Mouse (Mus musculus): ENCODE data around the gene Tmem123.

DNA sequence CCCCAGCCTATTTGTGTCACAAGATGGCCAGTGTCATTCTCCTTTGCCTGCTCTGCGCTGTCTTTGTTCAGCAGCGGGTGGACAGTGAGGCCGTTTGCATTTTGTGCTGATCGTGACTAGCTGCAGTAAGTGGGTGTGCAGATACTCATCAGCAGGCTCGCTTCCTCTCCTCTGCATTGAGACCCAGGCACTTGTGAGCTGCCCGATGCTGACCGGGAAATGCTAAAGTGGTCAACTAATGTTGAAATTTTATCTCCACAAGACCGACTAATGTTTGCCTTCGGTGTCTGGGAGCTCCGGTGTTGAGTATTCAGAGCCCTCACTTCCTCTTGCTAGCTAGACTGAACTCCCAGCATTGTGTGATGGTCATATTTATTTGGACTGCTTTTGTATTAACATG lies 10.7 kb downstream of the Tmem123 start:
- no peak for TF ChIP-seq CTCF (IDR thresholded peaks at IDR 0.05; ENCODE audit: extremely low read depth, insufficient read depth, insufficient read length, insufficient replicate concordance)
- no peak for TF ChIP-seq POLR2A (IDR thresholded peaks at IDR 0.05; ENCODE audit: low read depth, low read length)
